Mouse (Mus musculus): Measurements from ENCODE around the gene Wfdc15b. TPM values are rescaled to one million over a fixed set of nuclear protein-coding genes. Genes with fewer than 3 reads are reported as not detected.

Gene Wfdc15b
- polyA plus RNA-seq (2017; shearing (Covaris generic)), result not detected

GRCm38 (mm10) chr2:164221522-164221921 lies at the start of gene Wfdc15b:
Gene Wfdc15b (minus strand): TSS chr2:164221660.

GRCm38 (mm10) chr2:164256540-164256939 lies 35.1 kb upstream of the Wfdc15b start, which contains the start of gene Svs3b:
Gene Svs3b (minus strand): TSS chr2:164256640.

GRCm38 (mm10) chr2:164238366-164238765 lies 16.9 kb upstream of the Wfdc15b start, which contains the start of gene Svs2:
Gene Svs2 (minus strand): TSS chr2:164238466.

GRCm38 (mm10) chr2:164199626-164200327 lies 21.7 kb downstream of the Wfdc15b start, which contains the start of gene Wfdc15a:
Gene Wfdc15a (minus strand): TSS chr2:164200130.

GRCm38 (mm10) chr2:164190576-164190975 lies 30.9 kb downstream of the Wfdc15b start, which contains the start of gene Wfdc12:
Gene Wfdc12 (minus strand): TSS chr2:164190608.

GRCm38 (mm10) chr2:164182692-164183255 lies 38.7 kb downstream of the Wfdc15b start, which contains the start of gene Wfdc5:
Gene Wfdc5 (minus strand): TSS chr2:164182742.

GRCm38 (mm10) chr2:164170902-164171301 lies 50.6 kb downstream of the Wfdc15b start, which contains the start of gene Kcns1:
Gene Kcns1 (minus strand): TSS chr2:164171113.

Other genes with a start within 250 kb of the Wfdc15b start
- 143 TPM for gene Ywhab, start 226.7 kb downstream of the Wfdc15b start, polyA plus RNA-seq (2017; shearing (Covaris generic))
- gene Pabpc1l, start 196.2 kb downstream of the Wfdc15b start, polyA plus RNA-seq (2017; shearing (Covaris generic)), result 0.80 TPM
- 393 TPM for gene Stk4, start 151.3 kb downstream of the Wfdc15b start, polyA plus RNA-seq (2017; shearing (Covaris generic))
- gene Tomm34, start 150.5 kb downstream of the Wfdc15b start, polyA plus RNA-seq (2017; shearing (Covaris generic)), result 126 TPM
- not detected for gene Kcns1, start 50.5 kb downstream of the Wfdc15b start, polyA plus RNA-seq (2017; shearing (Covaris generic))
- gene Wfdc5, start 38.9 kb downstream of the Wfdc15b start, polyA plus RNA-seq (2017; shearing (Covaris generic)), result not detected
- not detected for gene Wfdc12, start 31.1 kb downstream of the Wfdc15b start, polyA plus RNA-seq (2017; shearing (Covaris generic))
- gene Wfdc15a, start 21.5 kb downstream of the Wfdc15b start, polyA plus RNA-seq (2017; shearing (Covaris generic)), result not detected
- not detected for gene Svs2, start 16.8 kb upstream of the Wfdc15b start, polyA plus RNA-seq (2017; shearing (Covaris generic))
- gene Svs3b, start 35.0 kb upstream of the Wfdc15b start, polyA plus RNA-seq (2017; shearing (Covaris generic)), result not detected
- not detected for gene Svs4, start 56.8 kb upstream of the Wfdc15b start, polyA plus RNA-seq (2017; shearing (Covaris generic))
- gene Svs3a, start 67.6 kb upstream of the Wfdc15b start, polyA plus RNA-seq (2017; shearing (Covaris generic)), result not detected
- gene Svs6, start 95.1 kb upstream of the Wfdc15b start, polyA plus RNA-seq (2017; shearing (Covaris generic)), result not detected
- not detected for gene Svs5, start 111.1 kb upstream of the Wfdc15b start, polyA plus RNA-seq (2017; shearing (Covaris generic))
- 9.6 TPM for gene Slpi, start 167.4 kb upstream of the Wfdc15b start, polyA plus RNA-seq (2017; shearing (Covaris generic))
- gene Rbpjl, start 181.5 kb upstream of the Wfdc15b start, polyA plus RNA-seq (2017; shearing (Covaris generic)), result not detected
- not detected for gene Matn4, start 183.5 kb upstream of the Wfdc15b start, polyA plus RNA-seq (2017; shearing (Covaris generic))
- gene Sdc4, start 222.2 kb upstream of the Wfdc15b start, polyA plus RNA-seq (2017; shearing (Covaris generic)), result 0.32 TPM
- 101 TPM for gene Sys1, start 235.3 kb upstream of the Wfdc15b start, polyA plus RNA-seq (2017; shearing (Covaris generic))
- 5.4 TPM for gene Gm20458, start 239.3 kb upstream of the Wfdc15b start, polyA plus RNA-seq (2017; shearing (Covaris generic))